Mouse (Mus musculus) thymus, postnatal 14 days (tissue): ENCODE results near the gene Vav3.

Experiments used
- DNase-seq: peaks from one replicate; pipeline ENCODE4 v3.0.0; 2021

The Vav3 gene

GRCm38 (mm10) chr3:109515479-109515878 lies 175.0 kb downstream of the Vav3 start:
- no peak for DNase-seq

- DNase-seq = no peak
Measured at GRCm38 (mm10) chr3:109516372-109516771, 175.9 kb downstream of the Vav3 start.

GRCm38 (mm10) chr3:109522115-109522514 lies 181.7 kb downstream of the Vav3 start:
- no peak for DNase-seq

- no peak for DNase-seq
Measured at GRCm38 (mm10) chr3:109525825-109526224, 185.4 kb downstream of the Vav3 start.

GRCm38 (mm10) chr3:109526246-109526645 lies 185.8 kb downstream of the Vav3 start:
- peak; percentile 74 for DNase-seq

GRCm38 (mm10) chr3:109526651-109527050 lies 186.2 kb downstream of the Vav3 start:
- DNase-seq = no peak

GRCm38 (mm10) chr3:109528688-109529087 lies 188.2 kb downstream of the Vav3 start:
- no peak for DNase-seq

GRCm38 (mm10) chr3:109537686-109538085 lies 197.2 kb downstream of the Vav3 start:
- no peak for DNase-seq

- no peak for DNase-seq
Measured at GRCm38 (mm10) chr3:109540009-109540408, 199.6 kb downstream of the Vav3 start.

- DNase-seq = no peak
Measured at GRCm38 (mm10) chr3:109544476-109545221, 204.2 kb downstream of the Vav3 start.

- no peak for DNase-seq
Measured at GRCm38 (mm10) chr3:109557329-109557728, 216.9 kb downstream of the Vav3 start.

GRCm38 (mm10) chr3:109561295-109561694 lies 220.8 kb downstream of the Vav3 start:
- no peak for DNase-seq

- no peak for DNase-seq
Measured at GRCm38 (mm10) chr3:109561776-109562175, 221.3 kb downstream of the Vav3 start.

GRCm38 (mm10) chr3:109562268-109562667 lies 221.8 kb downstream of the Vav3 start:
- no peak for DNase-seq

GRCm38 (mm10) chr3:109564443-109564842 lies 224.0 kb downstream of the Vav3 start:
- no peak for DNase-seq

GRCm38 (mm10) chr3:109568542-109569265 lies 228.3 kb downstream of the Vav3 start:
- no peak for DNase-seq

- DNase-seq = no peak
Measured at GRCm38 (mm10) chr3:109571483-109571882, 231.0 kb downstream of the Vav3 start.

- DNase-seq = no peak
Measured at GRCm38 (mm10) chr3:109572871-109573270, 232.4 kb downstream of the Vav3 start.

GRCm38 (mm10) chr3:109573549-109574146 lies 233.2 kb downstream of the Vav3 start:
- no peak for DNase-seq

- DNase-seq = no peak
Measured at GRCm38 (mm10) chr3:109574161-109574560, 233.7 kb downstream of the Vav3 start.

GRCm38 (mm10) chr3:109578347-109578746 lies 237.9 kb downstream of the Vav3 start:
- DNase-seq = no peak

GRCm38 (mm10) chr3:109578983-109579382 lies 238.5 kb downstream of the Vav3 start:
- no peak for DNase-seq

- DNase-seq = no peak
Measured at GRCm38 (mm10) chr3:109585946-109586345, 245.5 kb downstream of the Vav3 start.

- no peak for DNase-seq
Measured at GRCm38 (mm10) chr3:109592970-109593369, 252.5 kb downstream of the Vav3 start.
